34 mouse cellular contexts compared by ENCODE assay signal in genomic region chr6:147928951-147929350, GRCm38 (mm10).
"Had no signal": no experiment of that assay in that cellular context is flagged by ENCODE, and none has a peak within 500 bp of the region (broad histone marks: within the 10 kb centered on the region; RNA-seq: fewer than 3 reads in every experiment).

No protein-coding gene starts in this region.

- H3K9me3 ChIP-seq: heart, embryonic 12.5 days; heart, embryonic 13.5 days; heart, embryonic 15.5 days; hindbrain, embryonic 10.5 days; hindbrain, embryonic 12.5 days; hindbrain, embryonic 13.5 days; hindbrain, embryonic 15.5 days; intestine, embryonic 15.5 days; kidney, embryonic 15.5 days had no signal

- H3K27ac ChIP-seq: heart, embryonic 13.5 days; heart, embryonic 15.5 days; hindbrain, embryonic 10.5 days; hindbrain, embryonic 12.5 days; hindbrain, embryonic 13.5 days; hindbrain, embryonic 14.5 days; hindbrain, embryonic 15.5 days; hindbrain, postnatal 0 days; intestine, embryonic 15.5 days; kidney, embryonic 15.5 days; kidney, postnatal 0 days; layer of hippocampus, adult 2 months; left cerebral cortex, adult 2 months had no signal

- H3K4me1 ChIP-seq: heart, embryonic 12.5 days; heart, embryonic 13.5 days; heart, embryonic 15.5 days; hindbrain, embryonic 10.5 days; hindbrain, embryonic 12.5 days; hindbrain, embryonic 13.5 days; hindbrain, embryonic 15.5 days; intestine, embryonic 15.5 days; kidney, embryonic 15.5 days had no signal

- DNase-seq: heart, postnatal 10 days; heart, postnatal 14 days; heart, postnatal 4 days; kidney, adult 11 months; kidney, adult 18-20 months; kidney, adult 2 months; kidney, adult 8-10 months; kidney, adult 9 months; kidney, postnatal 10 days; kidney, postnatal 14 days; kidney, postnatal 25 days; kidney, postnatal 36 days; kidney, postnatal 4 days; layer of hippocampus, adult 9-11 months; layer of hippocampus, postnatal 36 days had no signal

- ATAC-seq: hindbrain, embryonic 16.5 days; hindbrain, postnatal 0 days; inflammation-experienced regulatory T-cells, adult 6 months; intestine, embryonic 15.5 days; intestine, embryonic 16.5 days; intestine, postnatal 0 days had no signal

- H3K4me2 ChIP-seq: heart, embryonic 11.5 days; heart, embryonic 12.5 days; heart, embryonic 13.5 days; heart, embryonic 15.5 days; hindbrain, embryonic 12.5 days; hindbrain, embryonic 13.5 days; hindbrain, embryonic 14.5 days; hindbrain, embryonic 15.5 days; intestine, embryonic 15.5 days; kidney, embryonic 15.5 days had no signal

- H3K36me3 ChIP-seq: heart, embryonic 12.5 days; heart, embryonic 13.5 days; heart, embryonic 15.5 days; hindbrain, embryonic 10.5 days; hindbrain, embryonic 12.5 days; hindbrain, embryonic 13.5 days; hindbrain, embryonic 15.5 days; intestine, embryonic 15.5 days; kidney, embryonic 15.5 days had no signal

- H3K27me3 ChIP-seq: heart, embryonic 12.5 days; heart, embryonic 13.5 days; heart, embryonic 15.5 days; hindbrain, embryonic 12.5 days; hindbrain, embryonic 13.5 days; hindbrain, embryonic 15.5 days; intestine, embryonic 15.5 days; kidney, embryonic 15.5 days had no signal

- H3K9ac ChIP-seq: heart, embryonic 12.5 days; heart, embryonic 13.5 days; heart, embryonic 15.5 days; hindbrain, embryonic 12.5 days; hindbrain, embryonic 13.5 days; hindbrain, embryonic 14.5 days; hindbrain, embryonic 15.5 days; intestine, embryonic 15.5 days; kidney, embryonic 15.5 days had no signal

- H3K4me3 ChIP-seq: heart, embryonic 12.5 days; heart, embryonic 13.5 days; heart, embryonic 15.5 days; hindbrain, embryonic 10.5 days; hindbrain, embryonic 12.5 days; hindbrain, embryonic 13.5 days; hindbrain, embryonic 15.5 days; intestine, embryonic 15.5 days; kidney, embryonic 15.5 days; layer of hippocampus, adult 2 months; left cerebral cortex, adult 2 months had no signal
